Mouse (Mus musculus): ENCODE results near the gene Lrrc41.

Gene Lrrc41

DNA sequence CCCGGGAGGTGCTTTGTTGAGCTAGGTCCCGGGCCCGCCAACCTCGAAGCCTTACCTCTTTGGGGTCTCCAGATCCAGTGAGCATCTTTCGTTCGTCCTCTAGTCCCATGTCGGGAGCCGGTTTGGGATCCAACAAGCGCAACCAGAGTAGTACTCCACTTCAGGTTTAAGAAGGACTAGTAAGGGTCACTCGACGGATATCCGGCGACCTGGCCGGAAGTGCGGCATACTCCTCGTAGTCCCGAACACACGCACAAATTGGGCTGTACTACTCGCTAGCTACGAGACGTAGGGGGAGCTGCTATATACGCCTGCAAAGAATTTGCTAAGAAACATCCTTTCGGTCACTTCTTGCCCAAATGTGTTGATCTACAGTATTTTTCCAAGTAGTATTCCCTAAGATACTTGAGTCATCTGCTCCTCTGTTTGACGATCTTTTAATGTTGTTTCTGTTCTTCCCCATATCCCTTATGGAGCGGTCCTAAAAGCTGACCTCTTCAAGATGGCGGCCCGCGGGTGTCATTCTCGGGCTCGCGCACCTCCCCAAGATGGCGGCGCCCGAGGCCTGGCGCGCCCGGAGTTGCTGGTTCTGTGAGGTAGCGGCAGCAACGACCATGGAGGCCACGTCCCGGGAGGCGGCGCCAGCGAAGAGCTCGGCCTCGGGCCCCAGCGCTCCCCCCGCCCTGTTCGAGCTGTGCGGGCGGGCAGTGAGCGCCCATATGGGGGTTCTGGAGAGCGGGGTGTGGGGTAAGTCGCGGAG lies at the start of gene Lrrc41, which contains the start of gene Uqcrh:
Gene Lrrc41, plus strand, starts transcription at position 409 of the 760 bp plus-strand sequence.
Gene Uqcrh, minus strand, starts transcription at position 211 of the 760 bp plus-strand sequence.
- DNase-seq (ENCODE audit: low read depth, low spot score), result peak; percentile 97

DNA sequence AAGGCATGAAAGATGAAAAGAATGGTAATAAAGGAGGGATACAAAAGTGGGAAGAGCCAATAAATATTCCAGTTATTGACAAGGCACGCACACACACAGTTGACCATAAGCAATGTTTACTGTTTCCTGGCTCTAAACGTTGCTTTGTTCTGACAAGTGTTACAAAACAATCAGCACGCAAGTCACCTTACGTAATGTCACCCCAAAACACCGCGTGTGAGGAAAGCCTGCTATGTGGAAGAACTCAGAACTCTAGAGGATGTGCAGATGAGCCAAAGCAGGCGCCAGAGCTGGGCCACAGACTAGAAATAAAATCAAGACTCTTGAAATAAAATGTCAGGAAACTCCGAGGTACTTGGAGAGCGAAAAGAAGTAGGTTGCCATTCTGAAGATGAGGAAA lies 42.2 kb upstream of the Lrrc41 start:
- no peak for DNase-seq (ENCODE audit: low read depth, low spot score)

GRCm38 (mm10) chr4:116033374-116033773 lies 41.7 kb upstream of the Lrrc41 start:
- DNase-seq (ENCODE audit: low read depth, low spot score), result peak; percentile 71

GRCm38 (mm10) chr4:116040466-116040865 lies 34.6 kb upstream of the Lrrc41 start:
- no peak for DNase-seq (ENCODE audit: low read depth, low spot score)

- no peak for DNase-seq (ENCODE audit: low read depth, low spot score)
These were observed 32.9 kb upstream of the Lrrc41 start for GRCm38 (mm10) chr4:116042186-116042585.

- no peak for DNase-seq (ENCODE audit: low read depth, low spot score)
These were observed 28.5 kb upstream of the Lrrc41 start for GRCm38 (mm10) chr4:116046604-116047003.

DNA sequence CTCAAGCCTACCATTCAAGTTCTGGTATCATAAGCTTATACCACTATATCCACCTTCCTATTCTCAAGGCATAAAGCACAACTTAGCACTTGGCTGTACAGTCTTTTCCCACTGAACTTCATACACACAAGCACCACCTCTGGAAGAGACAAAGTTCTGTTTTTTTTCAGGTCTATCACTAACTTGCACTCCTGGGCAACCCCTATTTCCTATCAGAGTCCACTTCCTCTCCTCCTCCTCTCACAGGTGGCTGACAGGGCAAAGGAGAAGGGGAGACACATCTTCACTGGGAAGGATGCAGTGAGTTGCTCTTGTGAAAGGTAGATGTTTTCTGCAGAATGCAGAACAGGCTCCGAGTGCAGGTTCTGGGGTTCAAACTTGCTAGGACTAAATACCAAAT lies 27.4 kb upstream of the Lrrc41 start:
- DNase-seq (ENCODE audit: low read depth, low spot score), result no peak

DNA sequence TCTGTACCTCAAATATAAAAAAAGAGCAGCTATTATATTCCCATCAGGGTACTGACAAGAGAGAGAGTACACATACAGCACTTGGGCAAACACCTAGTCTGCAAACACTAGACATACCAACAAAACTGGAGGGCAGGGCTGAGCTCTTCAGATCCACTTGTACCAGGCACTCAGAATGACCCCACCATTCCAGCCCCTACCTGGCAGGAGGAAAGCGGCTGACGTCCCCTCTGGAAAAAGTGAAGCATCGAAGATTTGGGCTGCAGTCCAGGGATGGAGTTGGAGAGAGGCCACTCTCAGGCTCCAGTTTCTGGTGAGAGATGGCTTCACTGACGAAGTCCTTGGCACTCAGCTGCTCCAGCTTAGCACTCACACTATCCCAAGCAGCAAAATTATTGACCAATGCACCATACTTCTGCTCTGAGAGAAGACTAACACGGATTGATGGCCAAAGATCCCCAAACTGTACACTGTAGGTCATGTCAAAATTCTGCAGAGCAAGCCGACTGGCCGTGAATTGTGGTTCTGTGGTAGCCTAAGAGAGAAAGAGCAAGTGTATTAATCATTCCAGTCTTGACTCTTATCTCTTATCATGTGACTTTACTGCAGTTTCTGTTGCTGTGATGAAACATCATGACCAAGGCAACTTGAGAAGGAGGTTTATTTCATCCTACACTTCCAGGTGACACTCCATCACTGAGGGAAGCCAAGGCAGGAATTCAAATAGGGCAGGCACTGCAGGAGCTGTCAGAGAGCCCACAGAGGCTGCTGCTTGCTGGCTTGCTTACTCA lies 26.7 kb upstream of the Lrrc41 start:
- no peak for DNase-seq (ENCODE audit: low read depth, low spot score)

DNA sequence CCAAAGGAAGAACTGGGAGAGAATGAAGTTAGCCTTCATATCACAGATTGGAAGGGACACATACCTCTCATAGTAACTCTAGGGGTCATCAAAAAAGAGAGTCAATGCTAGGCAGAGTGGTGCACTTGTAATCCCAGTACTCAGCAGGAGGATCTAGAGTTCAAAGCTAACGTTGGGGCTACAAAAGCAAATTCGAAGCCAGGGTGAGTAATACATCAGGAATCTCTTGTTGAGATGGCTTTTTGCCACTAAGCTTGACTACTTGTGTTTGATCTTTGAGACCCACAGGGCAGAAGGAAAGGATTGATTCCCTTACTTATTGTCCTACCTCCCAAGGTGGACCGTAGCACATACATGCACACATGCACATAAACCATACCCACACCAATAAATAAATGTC lies 25.9 kb upstream of the Lrrc41 start:
- DNase-seq (ENCODE audit: low read depth, low spot score), result no peak

DNA sequence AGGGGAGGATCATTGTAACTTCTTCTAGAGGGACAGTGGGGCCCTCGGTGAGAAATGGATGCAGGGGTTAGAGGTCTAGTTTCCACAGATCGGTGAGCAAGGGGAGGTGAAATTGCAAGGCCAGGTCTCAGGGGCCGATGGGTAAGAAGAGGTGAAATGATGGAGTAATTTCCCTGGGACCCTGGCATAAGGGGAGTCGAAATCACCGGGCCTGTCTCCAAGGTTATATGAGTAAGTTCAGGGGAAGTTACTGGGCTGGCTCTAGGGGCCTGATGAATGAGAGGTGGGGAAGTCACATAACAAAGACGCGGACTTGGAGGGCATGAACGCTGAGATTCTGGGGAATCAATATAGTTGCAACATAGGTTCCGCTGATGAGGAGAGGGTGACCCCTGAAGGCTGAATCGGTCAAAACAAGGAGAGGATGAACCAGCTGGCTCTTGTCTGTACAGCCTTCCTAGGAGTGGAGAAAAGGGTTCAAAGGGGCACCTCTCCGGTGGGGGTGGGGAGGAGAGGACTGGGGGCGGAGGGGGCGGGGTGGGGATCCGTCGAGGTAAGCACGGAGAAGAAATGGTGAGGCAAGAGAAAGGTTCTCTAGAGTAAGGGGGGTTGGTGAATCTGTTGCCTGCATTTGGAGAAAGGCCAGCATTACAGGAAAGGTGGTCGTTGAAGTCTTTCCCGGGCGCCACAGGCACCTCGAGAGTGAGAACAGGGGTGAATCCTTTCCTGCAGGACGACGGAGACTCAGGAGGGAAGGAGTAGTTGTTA lies 22.4 kb upstream of the Lrrc41 start:
- no peak for DNase-seq (ENCODE audit: low read depth, low spot score)

GRCm38 (mm10) chr4:116053399-116053961 lies 21.6 kb upstream of the Lrrc41 start, which contains the start of gene Nsun4:
Gene Nsun4, minus strand, starts transcription at chr4:116053876.
- peak; percentile 86 for DNase-seq (ENCODE audit: low read depth, low spot score)

GRCm38 (mm10) chr4:116057559-116057958 lies 17.5 kb upstream of the Lrrc41 start:
- no peak for DNase-seq (ENCODE audit: low read depth, low spot score)

DNA sequence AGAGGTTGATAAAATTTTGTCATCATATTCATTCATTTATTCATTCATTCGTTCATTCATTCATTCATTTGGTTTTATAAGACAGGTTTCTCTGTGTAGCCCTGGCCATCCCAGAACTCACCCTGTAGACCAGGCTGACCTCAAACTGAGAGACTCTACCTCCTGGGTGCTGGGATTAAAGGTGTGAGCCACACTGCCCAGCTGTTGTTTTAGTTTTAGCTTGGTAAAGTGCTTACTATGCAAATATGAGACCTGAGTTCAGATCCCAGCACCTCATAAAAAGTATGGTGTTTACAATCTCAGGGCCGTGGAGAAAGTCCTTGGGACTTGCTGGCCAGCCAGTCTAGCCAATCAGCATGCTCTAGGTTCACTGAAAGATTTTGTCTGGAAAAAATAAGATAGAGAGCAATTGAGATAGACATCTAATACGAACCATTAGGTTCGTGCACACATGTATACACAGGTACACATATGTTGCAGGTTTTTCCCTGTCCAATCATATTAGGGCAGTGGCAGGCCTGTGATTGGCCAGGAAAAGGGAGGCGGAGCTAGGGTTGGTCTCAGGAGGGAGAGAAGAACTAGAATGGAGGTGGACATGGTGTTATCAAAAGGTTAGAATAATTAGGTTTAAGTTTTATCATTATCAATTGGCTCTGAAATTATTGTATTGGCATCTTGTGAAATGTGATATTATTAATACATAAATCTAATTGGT lies 15.9 kb upstream of the Lrrc41 start:
- DNase-seq (ENCODE audit: low read depth, low spot score), result no peak

GRCm38 (mm10) chr4:116063855-116064254 lies 11.2 kb upstream of the Lrrc41 start:
- no peak for DNase-seq (ENCODE audit: low read depth, low spot score)

GRCm38 (mm10) chr4:116070116-116070515 lies 5.0 kb upstream of the Lrrc41 start:
- DNase-seq (ENCODE audit: low read depth, low spot score), result no peak

DNA sequence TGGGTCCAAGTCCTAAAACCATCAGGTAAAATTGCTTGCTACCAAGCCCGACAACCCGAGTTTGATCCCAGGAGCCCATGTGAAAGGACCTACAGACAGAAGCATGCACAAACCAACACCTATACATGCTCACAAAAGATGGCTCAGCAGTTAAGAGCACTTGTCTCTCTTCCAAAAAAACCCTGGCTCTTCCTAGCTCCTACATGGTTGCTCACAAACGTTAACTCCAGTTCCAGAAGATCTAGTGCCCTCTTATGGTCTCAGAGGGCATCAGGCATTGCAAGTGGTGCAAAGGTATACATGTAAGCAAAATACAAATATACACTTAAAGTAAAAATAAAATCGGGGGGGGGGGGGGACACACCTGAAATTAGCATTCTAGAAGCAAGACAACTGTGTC lies 1.9 kb upstream of the Lrrc41 start:
- DNase-seq (ENCODE audit: low read depth, low spot score), result no peak

DNA sequence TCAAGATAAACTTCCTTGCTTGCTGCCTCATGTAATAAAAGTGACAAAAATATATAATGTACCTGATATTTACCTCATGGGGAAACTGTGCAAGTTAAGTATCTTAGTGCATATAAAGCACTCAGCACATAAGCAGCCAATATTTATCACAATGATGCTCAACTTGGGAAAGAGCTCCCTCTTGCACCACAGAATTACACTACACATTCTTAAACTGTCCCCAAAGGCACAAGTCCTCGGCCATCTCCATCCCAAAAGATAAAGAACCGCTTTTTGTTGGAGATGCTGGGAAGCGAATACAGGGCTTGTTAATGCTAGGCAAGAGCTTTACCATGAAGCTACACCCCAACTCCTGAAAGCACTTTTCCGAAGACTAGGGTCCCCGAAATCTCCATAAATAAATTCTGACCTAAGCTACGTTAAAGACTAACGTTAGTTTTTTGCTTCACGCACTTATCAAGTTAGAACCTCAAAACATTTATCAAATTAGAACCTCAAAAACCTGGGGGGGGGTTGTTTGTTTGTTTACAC lies 859 bp upstream of the Lrrc41 start:
- DNase-seq (ENCODE audit: low read depth, low spot score), result no peak

GRCm38 (mm10) chr4:116075631-116076368 lies 731 bp downstream of the Lrrc41 start:
- DNase-seq (ENCODE audit: low read depth, low spot score), result peak; percentile 30

DNA sequence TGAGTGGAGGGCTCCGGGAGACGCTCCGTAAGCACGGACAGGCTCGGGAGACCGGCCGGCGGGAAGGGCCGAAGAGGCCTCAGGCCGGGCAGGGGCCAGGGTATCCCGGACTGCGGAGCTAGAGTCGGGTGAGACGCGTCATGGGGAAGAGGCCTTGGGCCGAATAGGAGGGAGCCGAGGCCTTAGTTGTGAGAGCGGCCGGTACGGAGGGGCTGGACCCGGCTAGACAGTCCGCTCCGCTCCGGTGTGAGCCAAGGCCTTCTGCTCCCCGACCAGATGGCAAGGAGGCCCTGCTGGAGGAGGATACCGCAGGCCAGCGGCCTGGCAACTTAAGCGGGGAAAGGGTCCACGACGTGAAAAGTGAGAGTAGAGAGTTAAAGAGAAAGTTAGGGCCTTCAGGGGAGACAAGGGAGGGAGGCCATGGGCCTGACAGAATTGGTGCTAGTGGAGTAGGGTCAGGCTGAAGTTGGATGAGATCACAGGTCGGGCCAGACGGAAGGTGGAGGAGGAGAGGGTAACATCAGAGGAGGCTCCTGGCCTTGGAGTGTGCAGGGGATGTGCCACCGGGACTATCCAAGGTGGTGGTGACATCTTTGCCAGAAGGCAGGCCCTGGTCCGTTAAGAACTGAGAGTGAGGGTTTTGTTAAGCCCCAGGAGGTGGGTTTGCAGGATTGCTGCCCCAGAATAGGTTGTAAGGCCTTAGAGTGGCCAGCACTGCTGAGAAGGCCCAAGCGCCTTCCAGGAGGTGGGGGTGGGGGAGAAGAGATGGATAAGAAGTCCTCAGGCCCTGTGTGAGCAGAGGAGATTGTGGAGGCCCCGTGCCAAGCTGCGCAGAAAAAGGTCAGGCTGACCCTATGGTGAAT lies 1.5 kb downstream of the Lrrc41 start:
- DNase-seq (ENCODE audit: low read depth, low spot score), result no peak
